Mouse (Mus musculus) MEL (cell line): ENCODE measurements around the gene Gm26897. TPM values are rescaled to one million over a fixed set of nuclear protein-coding genes. Genes with fewer than 3 reads are reported as not detected.

Experiments used
- DNase-seq: peaks from one replicate; pipeline ENCODE4 v3.0.0; 2011; ENCODE audit warnings: low read depth, low spot score
- H3K27ac ChIP-seq: 2 replicates; pipeline ENCODE4 v1.5.1; 2012; ENCODE audit warnings: low read depth, mild to moderate bottlenecking, control low read depth, low read length, moderate library complexity; ENCODE audit not compliant: control insufficient read depth
- H3K27me3 ChIP-seq, 2 experiments: fragments of 150-350 bp in 1 of 2; sonication (generic) in 1 of 2; 2 replicates each; pipeline ENCODE4 v1.6.1; 2012; ENCODE audit warnings: low read length in 2 of 2, mild to moderate bottlenecking in 2 of 2, improper control_type of control experiment in 1 of 2, moderate library complexity in 1 of 2; ENCODE audit not compliant: insufficient read depth in 2 of 2, control insufficient read depth in 1 of 2
- H3K36me3 ChIP-seq, 2 experiments: 2 replicates each; pipeline ENCODE4 v1.6.1; 2012 to 2014; ENCODE audit warnings: low read length in 2 of 2, improper control_type of control experiment in 1 of 2, inconsistent platforms in 1 of 2, mild to moderate bottlenecking in 1 of 2; ENCODE audit not compliant: insufficient read depth in 2 of 2, control insufficient read depth in 1 of 2
- H3K4me1 ChIP-seq, 2 experiments: fragments of 150-350 bp in 1 of 2; sonication (generic) in 1 of 2; 2 replicates each; pipeline ENCODE4 v1.6.1; 2012; ENCODE audit warnings: low read length in 2 of 2, improper control_type of control experiment in 1 of 2, mild to moderate bottlenecking in 1 of 2; ENCODE audit not compliant: insufficient read depth in 2 of 2, control insufficient read depth in 1 of 2
- H3K4me3 ChIP-seq, 2 experiments: fragments of 150-350 bp in 1 of 2; sonication (generic) in 1 of 2; 2 replicates each; pipeline ENCODE4 v1.5.1; 2012; ENCODE audit warnings: low read depth in 2 of 2, low read length in 2 of 2, mild to moderate bottlenecking in 2 of 2, moderate library complexity in 2 of 2, control low read depth in 1 of 2, improper control_type of control experiment in 1 of 2; ENCODE audit not compliant: control insufficient read depth in 1 of 2, insufficient read depth in 1 of 2
- H3K79me2 ChIP-seq: 2 replicates; pipeline ENCODE4 v1.6.1; 2012; ENCODE audit warnings: mild to moderate bottlenecking, low read length, moderate library complexity; ENCODE audit not compliant: control insufficient read depth, poor library complexity, insufficient read depth
- H3K9ac ChIP-seq: 2 replicates; pipeline ENCODE4 v1.6.1; 2012; ENCODE audit warnings: low read depth, mild to moderate bottlenecking, control low read depth, low read length, moderate library complexity; ENCODE audit not compliant: control insufficient read depth, poor library complexity, severe bottlenecking
- H3K9me3 ChIP-seq: fragments of 150-350 bp; sonication (generic); replicated peaks from 2 replicates; pipeline ENCODE4 v1.6.1; 2012; ENCODE audit warnings: mild to moderate bottlenecking, low read length, improper control_type of control experiment, moderate library complexity; ENCODE audit not compliant: insufficient read depth
- CHD1 ChIP-seq: IDR thresholded peaks from 2 replicates; pipeline ENCODE4 v1.6.1; 2012; ENCODE audit warnings: low read depth, mild to moderate bottlenecking, inconsistent platforms, low read length, improper control_type of control experiment
- CHD2 ChIP-seq: IDR thresholded peaks from 2 replicates; pipeline ENCODE4 v1.6.1; 2011; ENCODE audit warnings: low read length, improper control_type of control experiment
- E2F4 ChIP-seq: IDR thresholded peaks from 2 replicates; pipeline ENCODE4 v1.6.1; 2011; ENCODE audit warnings: low read depth, low read length, improper control_type of control experiment, borderline replicate concordance
- GABPA ChIP-seq: IDR thresholded peaks from 2 replicates; pipeline ENCODE4 v1.6.1; 2012; ENCODE audit warnings: low read depth, mild to moderate bottlenecking, inconsistent platforms, low read length, improper control_type of control experiment, moderate library complexity
- HCFC1 ChIP-seq: IDR thresholded peaks from 2 replicates; pipeline ENCODE4 v1.6.1; 2012; ENCODE audit warnings: low read depth, mild to moderate bottlenecking, inconsistent platforms, low read length, improper control_type of control experiment, moderate library complexity
- MAFK ChIP-seq: IDR thresholded peaks from 2 replicates; pipeline ENCODE4 v1.6.1; 2011; ENCODE audit warnings: low read depth, mild to moderate bottlenecking, low read length, improper control_type of control experiment, borderline replicate concordance
- MAX ChIP-seq: IDR thresholded peaks from 2 replicates; pipeline ENCODE4 v1.6.1; 2011; ENCODE audit warnings: low read length, improper control_type of control experiment
- MAZ ChIP-seq: IDR thresholded peaks from 2 replicates; pipeline ENCODE4 v1.6.1; 2012; ENCODE audit warnings: low read depth, mild to moderate bottlenecking, inconsistent platforms, low read length, improper control_type of control experiment
- MYC ChIP-seq: IDR thresholded peaks from 2 replicates; pipeline ENCODE4 v1.6.1; 2011; ENCODE audit warnings: low read depth, mild to moderate bottlenecking, low read length, improper control_type of control experiment, moderate library complexity
- NELFE ChIP-seq: IDR thresholded peaks from 2 replicates; pipeline ENCODE4 v1.6.1; 2011; ENCODE audit warnings: low read depth, low read length, improper control_type of control experiment
- NRF1 ChIP-seq: IDR thresholded peaks from 2 replicates; pipeline ENCODE4 v1.6.1; 2014; ENCODE audit warnings: low read depth, mild to moderate bottlenecking, inconsistent platforms, low read length, improper control_type of control experiment, moderate library complexity; ENCODE audit not compliant: poor library complexity, insufficient read depth, severe bottlenecking
- POLR2AphosphoS2 ChIP-seq: IDR thresholded peaks from 2 replicates; pipeline ENCODE4 v1.6.1; 2011; ENCODE audit warnings: low read length, improper control_type of control experiment
- POLR2AphosphoS5 ChIP-seq: IDR thresholded peaks from 2 replicates; pipeline ENCODE4 v1.6.1; 2012; ENCODE audit warnings: low read depth, borderline replicate concordance, mild to moderate bottlenecking, inconsistent platforms, low read length, moderate library complexity, mixed read lengths
- SMC3 ChIP-seq: IDR thresholded peaks from 2 replicates; pipeline ENCODE4 v1.6.1; 2011; ENCODE audit warnings: low read depth, low read length, improper control_type of control experiment
- ZNF384 ChIP-seq: IDR thresholded peaks from 2 replicates; pipeline ENCODE4 v1.6.1; 2012; ENCODE audit warnings: low read depth, mild to moderate bottlenecking, inconsistent platforms, low read length, improper control_type of control experiment
- polyA plus RNA-seq, 2 experiments: library from polyadenylated mRNA; stranded (reverse) in 1 of 2; unstranded in 1 of 2; fragments of >175 nt in 1 of 2; fragments of >200 nt in 1 of 2; gene quantifications; 2 replicates each; pipeline versions ENCODE4 v1.2.1 to v1.2.4; 2012; ENCODE audit warnings: low replicate concordance in 2 of 2, low read depth in 1 of 2; ENCODE audit not compliant: insufficient read length in 2 of 2, insufficient read depth in 1 of 2, missing spikeins in 1 of 2
- total RNA-seq: library from RNA; depleted of rRNA; stranded (reverse); fragments of 300-350 nt; gene quantifications from 2 replicates; pipeline ENCODE4 v1.2.3, GENCODE M21; 2012

Gene Gm26897
- total and polyA plus RNA-seq, 3 experiments, result not detected

GRCm38 (mm10) chr5:111750092-111750491, 16.4 kb downstream of the Gm26897 start:
- no peaks in the 10 kb centered on the region for H3K79me2 ChIP-seq
- H3K9me3 ChIP-seq, result no peaks in the 10 kb centered on the region
- H3K27me3 ChIP-seq, result no peaks in the 10 kb centered on the region
- no peaks in the 10 kb centered on the region for H3K36me3 ChIP-seq
- H3K4me3 ChIP-seq, result no peak overlapping the region
- DNase-seq, result no peak
- no peak overlapping the region for H3K9ac ChIP-seq
- no peak for TF ChIP-seq GABPA
- TF ChIP-seq MYC, result no peak
- TF ChIP-seq POLR2AphosphoS5, result no peak
- no peak for TF ChIP-seq MAX
- TF ChIP-seq SMC3, result no peak
- no peak overlapping the region for H3K27ac ChIP-seq
- H3K4me1 ChIP-seq, result no peaks in the 10 kb centered on the region

GRCm38 (mm10) chr5:111754484-111755139, 20.9 kb downstream of the Gm26897 start:
- Histone ChIP-seq H3K36me3 (no peaks in the 10 kb centered on the region), H3K9me3 (no peaks in the 10 kb centered on the region)
- TF ChIP-seq MAX (no peak), GABPA (no peak), E2F4 (no peak), POLR2AphosphoS2 (no peak), CHD2 (no peak), ZNF384 (no peak), MAZ (no peak), HCFC1 (no peak), MAFK (no peak), NELFE (no peak), NRF1 (no peak), CHD1 (no peak), MYC (no peak)
- TF ChIP-seq, all 39 proteins: peak for 0
- Histone ChIP-seq H3K27ac (no peak overlapping the region), H3K4me3 (no peak overlapping the region), H3K4me1 (no peaks in the 10 kb centered on the region), H3K27me3 (no peaks in the 10 kb centered on the region), H3K79me2 (no peaks in the 10 kb centered on the region), H3K9ac (no peak overlapping the region)
- no peak for DNase-seq
